Mouse (Mus musculus) kidney, postnatal 4 days (tissue): ENCODE measurements at regions not wholly inside any gene's neighbourhood (a gene's known extent, or its start where the extent isn't known, plus 50 kb on each side); places are given as distances from the start of the nearest gene placed in this dataset.

Experiments used
- DNase-seq, 2 experiments: peaks; one replicate each; pipeline ENCODE4 v3.0.0; 2021; ENCODE audit warnings: mixed read lengths in 2 of 2

DNA sequence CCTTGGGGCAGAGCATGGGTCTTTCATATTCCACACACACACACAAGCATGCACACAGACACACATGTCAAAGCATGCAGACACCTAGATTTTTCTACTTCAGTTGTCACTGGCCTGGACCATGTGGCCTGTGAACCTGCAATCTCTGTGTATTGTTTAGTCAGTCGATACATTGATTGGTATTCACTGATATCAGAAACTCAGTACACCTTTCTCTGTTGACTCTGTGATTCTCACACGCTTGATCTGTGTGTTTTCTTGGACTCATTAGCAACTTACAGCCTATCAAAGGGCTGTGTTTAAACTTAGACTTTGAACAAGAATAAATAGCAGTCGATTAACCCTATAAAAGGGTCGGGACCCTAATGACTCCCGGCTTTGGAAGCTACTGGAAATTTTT lies 362.7 kb upstream of the Sall1 start:
- no peak for DNase-seq

DNA sequence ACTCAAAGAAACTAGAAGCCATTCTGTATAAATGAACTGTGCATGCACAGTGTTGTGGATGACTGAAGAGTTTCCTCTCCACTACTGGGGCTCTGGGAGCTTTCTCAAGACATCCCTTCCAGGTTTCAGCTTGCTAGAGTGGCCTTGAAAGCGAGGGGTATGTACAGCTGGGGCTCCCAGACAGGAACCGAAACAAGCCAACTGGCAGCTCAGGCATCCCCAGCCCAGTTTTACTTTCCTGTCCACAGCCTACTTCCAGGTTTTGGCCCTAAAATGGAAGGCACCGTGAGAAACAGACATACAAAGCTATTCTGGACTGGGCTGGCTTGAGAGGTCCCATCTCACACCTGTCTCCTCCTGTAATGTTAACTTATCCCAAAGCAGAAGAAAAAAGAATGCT lies 360.3 kb upstream of the Sall1 start:
- no peak for DNase-seq

DNA sequence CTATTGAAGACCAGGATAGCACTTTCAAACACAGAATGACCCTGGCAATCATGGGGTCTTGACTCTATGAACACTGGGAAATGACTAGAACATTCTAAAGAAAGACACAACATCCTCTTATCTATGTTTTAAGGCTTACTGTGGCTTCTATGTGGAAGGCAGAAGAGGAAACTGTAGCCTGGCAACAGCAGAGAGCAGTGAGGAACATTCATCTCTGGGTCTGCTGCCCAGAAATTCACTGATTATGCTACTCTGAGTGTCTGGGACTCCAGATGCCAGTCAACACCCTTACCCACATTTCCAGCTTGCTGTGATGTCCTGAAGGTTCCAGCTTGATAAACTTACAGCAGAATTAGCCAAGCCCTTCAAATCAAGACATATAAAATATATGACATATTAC lies 352.7 kb upstream of the Sall1 start:
- DNase-seq: no peak

DNA sequence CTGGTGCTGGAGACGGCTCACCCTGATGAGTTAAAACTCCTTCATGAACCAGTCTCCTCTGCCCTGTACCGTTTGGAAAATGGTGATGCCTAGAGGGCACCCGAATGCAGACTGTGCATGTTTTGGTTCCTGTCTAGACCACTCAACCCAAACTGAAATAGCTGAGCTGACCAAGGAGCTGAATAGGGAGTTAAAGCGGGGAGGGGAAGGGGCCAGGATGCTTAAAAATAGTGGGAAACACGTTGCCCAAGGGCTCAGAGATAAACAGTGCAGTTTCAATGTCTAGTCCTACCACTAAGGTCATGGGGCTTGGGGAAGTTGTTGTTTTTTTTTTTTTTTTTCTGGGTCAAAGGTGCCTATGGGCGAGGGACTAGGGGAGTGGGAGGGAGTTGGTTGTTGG lies 348.8 kb upstream of the Sall1 start:
- DNase-seq: no peak

DNA sequence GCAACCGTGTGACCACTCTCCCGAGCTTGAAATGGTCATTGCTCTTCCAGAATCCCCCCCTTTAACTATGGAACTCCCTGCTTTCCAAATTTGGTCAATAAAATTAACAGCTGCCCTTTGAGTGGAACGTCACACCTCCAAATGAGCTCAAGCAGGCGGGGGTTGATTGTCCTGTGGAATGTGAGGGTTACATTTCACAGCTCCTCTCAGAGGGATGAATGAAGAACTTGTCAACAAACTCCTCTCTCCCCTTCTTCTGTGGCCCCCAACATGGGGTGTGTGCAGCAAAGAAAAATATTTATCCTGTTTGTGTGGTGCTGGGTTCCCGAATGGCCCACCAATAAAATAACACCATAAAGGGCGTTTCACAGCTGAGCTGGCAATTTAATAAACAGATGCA lies 344.8 kb upstream of the Sall1 start:
- peak in 1 of 2 experiments; percentile 29 for DNase-seq

DNA sequence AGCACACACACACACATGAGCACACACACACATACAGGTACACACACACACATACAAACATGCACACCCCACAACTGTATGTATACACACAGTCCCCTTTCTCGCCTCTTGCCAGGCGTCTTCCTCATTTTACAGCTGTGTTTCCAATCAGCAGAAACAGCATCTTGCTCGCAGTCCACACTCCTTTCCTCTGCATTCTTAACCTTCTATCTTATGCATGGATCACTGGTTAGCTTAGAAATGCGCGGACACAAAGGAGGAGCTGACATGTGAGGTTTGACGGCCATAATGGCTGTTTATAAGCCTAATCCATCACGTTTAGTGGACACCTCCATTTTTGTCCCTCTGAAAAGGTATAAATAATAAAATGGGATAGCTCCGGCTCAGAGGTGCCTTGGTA lies 343.3 kb upstream of the Sall1 start:
- DNase-seq: peak in 1 of 2 experiments; percentile 21

DNA sequence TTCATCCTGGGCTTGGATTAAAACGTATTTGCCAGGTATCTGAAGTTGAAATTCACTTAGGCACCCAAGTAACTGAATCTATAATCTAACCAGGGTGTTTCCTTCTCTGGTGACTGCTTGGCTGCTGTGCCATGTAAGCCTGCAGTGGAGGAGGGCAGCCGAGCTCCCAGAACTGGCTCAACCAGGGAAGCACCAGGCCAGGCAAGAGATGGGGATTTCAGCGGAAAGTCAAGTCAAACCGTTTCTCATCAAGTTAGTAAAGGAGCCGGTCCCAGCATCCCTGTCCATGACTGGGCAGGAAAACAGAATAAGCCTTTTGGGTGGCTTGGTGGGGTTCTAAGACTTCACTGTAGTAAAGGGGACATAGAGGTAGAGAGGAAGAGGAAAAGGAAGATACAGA lies 341.1 kb upstream of the Sall1 start:
- DNase-seq: no peak

DNA sequence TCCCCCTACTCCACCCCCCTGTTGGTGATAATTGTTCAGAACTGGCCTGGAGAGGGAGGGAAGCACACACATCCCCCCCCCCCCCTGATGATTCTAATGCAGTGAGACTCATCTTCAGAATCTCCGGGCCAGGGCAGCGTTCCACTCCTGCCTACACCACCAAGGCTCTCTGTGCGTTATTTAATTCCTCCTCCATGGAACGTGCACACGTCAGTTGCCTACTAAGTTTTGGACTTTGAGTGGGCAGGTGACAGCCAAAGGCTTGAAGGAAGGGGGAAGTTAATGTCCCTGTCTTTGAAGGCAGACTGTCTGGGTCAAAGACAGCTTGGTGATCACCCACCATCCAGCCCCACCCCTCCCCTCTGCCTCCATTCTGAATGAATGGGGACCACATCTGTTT lies 339.8 kb upstream of the Sall1 start:
- DNase-seq: no peak

DNA sequence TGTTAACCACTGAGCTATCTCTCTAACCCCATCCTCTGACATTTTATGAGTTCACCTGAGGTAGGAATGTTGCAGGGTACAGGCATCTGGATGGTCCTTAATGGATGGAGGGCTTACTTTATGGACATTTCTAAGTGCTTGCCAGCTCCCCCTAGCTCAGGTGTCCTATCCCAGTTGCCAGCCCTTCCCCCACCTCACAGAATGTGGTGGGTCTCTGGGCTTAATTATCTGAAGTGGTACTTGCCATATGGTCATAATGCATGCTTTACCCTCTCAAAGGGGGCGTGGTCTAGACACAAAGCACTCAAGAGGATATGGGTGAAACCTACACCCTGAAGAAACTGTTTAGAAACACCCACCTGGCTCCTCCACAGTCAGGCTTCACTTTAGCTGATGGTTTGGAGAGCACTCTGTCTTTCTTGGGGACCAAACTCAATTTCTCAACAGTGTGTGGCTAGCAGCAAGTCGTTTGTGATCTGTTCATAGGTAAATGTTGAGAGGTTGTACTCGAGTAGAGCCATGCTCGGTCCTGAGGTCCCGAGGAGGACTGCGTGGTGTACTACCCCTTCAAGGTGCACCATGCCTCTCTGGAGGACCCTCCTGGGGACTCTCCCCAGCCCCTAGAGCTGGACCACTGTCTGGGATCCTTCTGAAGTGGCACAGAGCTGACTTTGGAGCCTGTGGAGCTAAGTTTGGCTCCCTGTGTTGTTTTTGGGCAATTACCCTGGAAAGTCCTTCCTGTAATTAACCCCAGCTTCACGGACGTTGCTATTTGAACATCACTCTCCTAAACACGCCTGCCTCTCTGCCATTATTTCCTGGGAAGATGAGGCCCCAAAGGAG lies 338.8 kb upstream of the Sall1 start:
- no peak for DNase-seq

DNA sequence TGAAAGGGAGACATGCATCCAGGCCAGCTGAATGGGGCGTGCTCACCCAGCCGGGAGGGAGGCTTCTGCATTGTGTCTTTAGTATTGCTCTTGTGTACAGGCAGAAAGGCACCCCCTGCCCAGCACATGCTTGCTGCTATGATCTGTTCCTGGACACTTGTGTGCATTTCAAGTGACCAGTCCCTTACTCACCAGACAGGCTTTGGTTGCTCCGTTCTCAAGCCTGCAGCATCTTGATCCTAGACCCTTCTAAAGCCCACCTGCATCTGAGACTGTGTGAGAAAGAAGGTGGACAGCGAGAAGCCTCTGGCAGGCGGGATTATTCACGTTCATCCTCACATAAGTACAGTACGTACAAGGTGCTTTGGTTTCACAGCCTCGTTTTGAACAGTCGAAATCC lies 336.5 kb upstream of the Sall1 start:
- DNase-seq: no peak

DNA sequence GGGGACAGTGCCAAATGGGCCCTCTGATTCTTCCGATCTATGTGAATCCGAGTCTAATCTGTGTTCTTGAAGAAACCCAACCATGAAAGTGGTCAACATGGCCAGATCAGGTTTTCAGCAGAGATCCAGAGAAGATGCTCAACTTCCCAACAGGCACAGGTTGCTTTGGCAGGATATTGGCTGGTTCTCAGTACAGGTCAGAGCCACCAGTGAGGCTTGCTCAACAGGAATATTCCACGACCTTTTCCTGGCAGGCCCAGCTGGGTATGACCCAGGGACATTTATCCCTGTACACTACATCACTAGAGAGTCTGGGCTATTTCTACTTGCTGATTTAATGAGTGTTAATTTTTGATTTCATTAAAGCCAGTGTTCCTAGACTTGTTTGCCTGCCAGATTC lies 328.8 kb upstream of the Sall1 start:
- no peak for DNase-seq

DNA sequence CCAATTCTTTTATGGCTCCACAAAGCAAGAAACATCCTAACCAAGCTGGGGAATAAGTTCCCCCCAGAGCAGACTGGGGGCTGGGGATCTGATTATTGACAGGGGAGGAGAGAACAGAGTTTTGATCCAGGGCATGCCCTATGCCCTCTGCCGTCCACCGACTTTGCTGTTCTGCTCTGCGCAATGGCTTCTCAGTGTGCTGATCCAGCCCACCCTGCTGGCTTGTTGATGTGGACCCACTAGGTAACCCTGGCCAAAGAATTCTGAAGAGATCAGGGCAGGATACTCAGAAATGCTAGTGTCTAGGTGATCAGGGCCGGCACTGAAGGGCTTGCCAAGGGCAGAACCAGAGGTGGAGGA lies 327.8 kb upstream of the Sall1 start:
- no peak for DNase-seq

DNA sequence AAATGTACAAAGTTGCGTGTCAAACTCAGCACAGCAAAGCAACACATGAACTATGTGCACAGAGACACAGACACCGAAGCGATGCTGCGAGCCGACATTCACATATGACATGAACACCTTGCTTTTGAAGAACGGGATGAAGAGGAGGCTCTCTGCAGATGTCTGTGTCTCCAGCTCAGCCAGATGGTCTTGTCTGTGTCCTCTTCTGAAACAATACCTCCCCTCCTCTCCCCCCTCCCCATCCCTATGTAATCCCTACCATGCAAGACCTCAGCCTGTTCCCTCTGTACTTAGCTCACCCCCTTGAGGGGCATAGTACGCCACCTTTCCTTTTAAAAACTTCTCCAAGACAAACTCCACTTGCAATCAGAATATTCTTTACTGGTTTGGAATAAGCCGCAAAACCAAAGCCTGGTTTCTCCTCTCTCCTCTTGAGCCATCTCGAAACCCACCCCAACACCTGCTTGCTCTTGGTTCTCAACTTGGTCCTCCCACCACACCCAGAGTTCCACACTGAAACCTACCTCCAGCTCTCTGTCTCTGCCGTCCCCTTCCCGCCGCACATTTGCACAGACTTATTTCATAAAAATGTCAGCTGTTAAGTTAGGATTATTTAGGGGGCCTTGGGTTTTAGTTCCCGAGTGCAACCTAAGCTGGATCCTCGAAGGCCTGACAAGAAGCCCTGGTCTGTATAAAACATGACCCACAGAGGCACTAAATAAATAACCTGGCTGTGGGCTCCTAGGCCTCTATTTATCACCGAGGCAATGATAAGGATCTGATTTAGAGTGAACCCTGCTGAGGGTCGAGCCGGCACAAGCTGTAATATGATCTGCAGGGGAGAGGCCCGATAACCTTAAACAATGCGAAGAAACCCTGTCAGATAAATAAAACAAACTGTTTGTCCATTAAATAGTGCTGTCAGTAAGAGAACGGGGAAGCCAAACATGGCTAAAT lies 327.1 kb upstream of the Sall1 start:
- DNase-seq: no peak

DNA sequence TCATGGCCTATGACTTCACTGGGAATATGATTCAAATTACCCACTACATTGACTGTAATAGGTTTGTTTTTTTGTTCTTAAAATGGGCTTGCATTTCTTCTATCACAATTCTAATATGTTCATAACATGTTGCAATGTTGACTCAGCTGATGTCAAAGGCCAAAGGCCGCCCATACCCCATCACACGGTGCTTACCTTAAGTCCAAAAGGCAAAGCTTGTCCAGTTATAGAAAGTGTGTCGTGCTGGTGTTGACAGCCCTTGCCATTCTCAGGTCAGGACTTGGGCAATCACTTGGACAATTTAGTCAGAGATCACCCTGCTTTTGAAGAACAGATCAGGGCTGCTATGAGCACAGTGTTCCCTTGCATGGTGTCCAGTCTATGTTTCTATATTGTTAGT lies 321.5 kb upstream of the Sall1 start:
- no peak for DNase-seq

DNA sequence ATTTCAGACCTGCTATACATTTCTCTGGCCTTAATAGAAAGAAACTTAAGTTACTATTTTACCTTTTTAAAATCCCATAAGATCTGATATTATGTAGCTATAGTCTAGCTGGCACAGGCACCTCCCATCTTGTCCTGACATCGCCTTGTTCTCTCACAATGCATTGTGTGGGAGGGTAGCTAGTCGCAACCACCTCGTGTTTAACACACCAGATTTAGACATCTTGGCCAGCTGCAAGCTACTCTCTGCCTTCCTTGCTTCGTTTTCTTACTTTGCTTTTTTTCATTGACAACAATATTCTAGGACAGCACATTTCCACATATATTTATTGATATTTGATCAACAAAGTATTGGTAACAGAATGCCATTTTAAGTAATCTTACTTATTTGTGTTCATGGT lies 314.4 kb upstream of the Sall1 start:
- DNase-seq: no peak

DNA sequence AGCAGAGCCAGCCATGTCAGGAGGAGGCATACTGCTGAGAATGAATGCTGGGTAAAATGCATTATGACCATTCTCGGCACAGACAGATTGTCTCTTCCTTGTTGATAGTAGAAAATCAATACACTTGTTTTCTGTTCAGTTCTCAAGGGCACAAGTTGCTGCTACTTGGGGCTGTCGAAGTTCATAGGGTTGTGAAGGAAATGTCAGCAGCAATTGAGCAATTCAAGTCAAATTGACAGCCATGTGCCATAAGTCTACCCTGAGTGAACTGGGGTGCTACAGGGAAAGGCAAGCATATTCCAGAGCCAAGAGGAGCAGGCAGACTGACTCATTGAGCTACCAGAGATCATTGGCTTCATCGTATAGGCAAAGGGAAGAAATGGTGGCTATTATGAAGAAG lies 301.6 kb upstream of the Sall1 start:
- no peak for DNase-seq

DNA sequence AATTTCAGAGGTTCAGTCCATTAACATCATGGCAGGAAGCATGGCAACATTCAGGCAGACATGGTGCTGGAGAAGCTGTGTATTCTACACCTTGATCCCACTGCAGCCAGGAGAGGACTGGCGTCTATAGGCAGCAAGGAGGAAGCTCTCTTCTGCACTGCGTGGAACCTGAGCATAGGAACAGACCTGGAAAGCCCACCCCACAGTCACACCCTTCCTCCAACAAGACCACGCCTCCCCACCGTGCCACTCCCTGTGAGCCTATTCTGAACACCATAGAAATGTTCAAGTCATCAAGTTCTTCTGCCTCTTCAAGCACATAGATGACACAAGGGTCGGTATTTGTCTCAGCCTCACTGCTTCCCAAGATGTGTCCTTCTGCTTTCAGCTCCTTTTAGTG lies 297.7 kb upstream of the Sall1 start:
- DNase-seq: no peak

DNA sequence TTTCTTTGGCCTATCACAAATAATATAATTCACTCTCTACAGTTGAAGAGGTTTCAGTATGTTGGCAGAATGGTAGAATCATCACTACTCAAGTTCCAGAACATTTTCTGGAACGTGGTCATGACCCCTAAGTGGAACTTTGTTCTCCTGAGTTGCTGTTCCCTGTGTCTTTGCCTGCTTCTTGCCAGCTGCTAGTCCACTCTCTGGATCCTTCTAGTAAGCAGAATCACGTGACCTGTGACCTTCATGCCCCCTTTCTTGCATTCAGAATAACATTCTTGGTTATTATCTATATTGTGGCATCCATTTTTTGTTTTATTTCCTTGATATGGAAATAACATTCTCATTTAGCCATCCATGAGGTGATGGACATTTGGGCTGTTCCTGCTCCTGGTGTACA lies 291.5 kb upstream of the Sall1 start:
- DNase-seq: no peak

DNA sequence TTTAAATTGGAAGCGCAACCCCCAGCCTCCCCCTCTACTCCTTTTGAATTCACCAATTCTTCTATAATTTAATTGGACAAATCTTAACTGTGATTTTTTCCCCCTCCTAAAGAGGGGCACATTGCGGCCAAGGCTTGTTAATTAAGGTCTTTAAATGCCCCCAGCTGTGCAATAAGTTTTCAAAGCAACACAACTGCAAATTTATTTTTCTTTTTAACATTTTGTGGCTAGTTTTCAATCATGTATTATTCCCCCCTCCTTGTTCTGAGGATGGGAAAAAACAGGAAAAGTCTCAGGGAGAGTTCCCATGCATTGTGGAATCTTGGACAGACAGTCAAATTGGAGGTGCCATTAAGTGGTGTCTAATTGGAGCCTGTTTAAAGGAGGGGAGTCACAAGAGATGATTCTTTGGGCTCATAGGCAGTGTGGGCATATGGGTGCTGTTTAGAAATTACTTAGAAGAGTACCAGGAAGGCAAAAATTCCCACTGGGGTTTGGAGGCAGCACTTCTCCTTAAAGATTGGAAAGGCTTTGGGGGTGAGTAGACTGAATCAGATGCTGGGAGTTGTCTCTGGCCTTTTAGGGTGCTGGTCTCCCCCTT lies 281.9 kb upstream of the Sall1 start:
- DNase-seq: no peak

DNA sequence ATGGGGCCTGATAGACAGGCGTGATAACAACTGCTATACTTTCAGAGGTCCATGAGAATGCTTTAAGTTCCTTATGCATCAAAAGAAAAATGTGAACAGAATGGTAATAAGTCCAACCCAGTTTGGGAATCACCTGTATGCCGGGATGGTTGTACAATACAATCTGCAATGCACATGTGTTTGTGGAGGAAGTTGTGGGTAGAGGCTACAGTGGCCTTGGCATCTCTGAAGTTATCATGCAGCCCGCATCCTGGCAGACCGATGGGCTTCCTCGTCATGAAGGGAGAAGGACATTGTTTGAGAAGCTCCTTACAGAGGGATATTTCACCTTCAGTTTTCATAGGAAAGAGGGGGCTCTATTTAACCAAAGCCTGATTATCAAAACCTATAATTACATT lies 281.3 kb upstream of the Sall1 start:
- no peak for DNase-seq

DNA sequence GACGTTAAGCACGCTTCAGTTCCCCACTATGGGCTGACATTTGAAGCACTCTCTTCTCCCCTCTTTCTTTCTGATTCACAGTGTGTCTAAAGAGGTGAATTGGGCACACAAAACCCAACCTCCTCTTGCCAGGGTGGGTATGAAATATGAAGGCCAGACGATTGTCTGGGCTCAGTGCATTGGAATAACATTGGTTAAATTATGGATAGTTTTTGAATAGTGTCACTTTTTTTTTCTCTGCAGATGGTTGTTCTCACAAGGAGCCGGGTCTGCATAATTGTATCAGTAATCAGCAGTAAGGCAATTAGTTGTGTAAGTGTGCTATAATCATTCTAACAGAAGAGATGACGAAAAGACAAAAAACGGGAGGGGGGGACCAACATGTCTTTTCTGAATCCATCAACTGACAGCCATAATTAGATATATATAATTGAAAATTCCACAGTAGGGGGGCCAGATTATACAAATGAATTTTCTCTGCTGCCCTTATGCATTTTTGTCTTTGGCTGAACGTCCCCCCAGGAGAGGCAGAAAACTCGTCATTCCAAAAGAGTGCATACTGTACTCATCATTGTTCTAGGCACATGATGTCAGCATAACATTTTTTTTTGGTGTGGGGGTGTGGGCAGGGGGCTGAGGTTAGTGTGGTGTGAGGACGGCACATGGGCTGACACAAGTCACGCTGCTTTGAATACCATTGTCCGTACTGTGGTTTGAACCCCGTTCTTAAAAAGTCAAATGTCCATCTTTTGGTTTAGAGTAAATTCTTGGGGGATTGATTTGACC lies 280.7 kb upstream of the Sall1 start:
- no peak for DNase-seq

DNA sequence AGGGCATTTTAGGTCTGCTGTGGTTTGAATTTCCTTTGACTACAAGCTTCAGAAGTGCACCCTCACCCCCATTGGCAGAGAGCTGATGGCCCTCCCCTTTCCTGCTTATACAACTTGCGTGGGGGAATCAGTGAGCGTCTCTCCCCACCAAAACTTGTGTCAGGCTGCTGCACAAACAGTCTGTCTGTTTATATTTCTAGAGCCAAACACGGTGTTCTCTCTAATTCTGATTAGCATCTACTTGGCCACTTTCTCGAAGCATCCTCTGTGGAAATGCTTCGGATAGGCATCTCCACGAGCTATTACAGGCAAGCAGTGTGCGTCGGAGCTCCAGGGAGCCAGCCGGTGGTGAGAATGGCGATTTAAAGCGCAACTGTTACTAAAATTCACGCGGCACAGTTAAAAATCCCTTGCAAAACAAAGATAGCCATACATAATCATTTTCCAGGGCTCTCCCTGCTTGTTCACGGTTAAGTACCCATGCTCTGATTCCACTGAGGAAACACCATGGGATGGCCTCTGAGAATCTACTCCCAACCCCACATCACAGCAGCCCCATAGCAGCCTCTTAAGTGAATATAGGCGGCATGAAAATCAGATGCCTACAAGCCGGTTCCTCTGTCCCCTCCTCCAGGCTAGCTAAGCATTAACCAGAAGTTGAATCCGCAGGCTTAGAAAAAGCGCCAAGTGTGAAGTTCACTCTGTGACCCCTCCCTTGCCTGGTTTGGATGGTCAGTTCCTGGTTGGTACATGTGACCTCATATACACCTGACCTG lies 273.7 kb upstream of the Sall1 start:
- DNase-seq: peak; percentile 55 to 71
